Comparison of ENCODE assay signal across 8 mouse cellular contexts in the genomic region with DNA sequence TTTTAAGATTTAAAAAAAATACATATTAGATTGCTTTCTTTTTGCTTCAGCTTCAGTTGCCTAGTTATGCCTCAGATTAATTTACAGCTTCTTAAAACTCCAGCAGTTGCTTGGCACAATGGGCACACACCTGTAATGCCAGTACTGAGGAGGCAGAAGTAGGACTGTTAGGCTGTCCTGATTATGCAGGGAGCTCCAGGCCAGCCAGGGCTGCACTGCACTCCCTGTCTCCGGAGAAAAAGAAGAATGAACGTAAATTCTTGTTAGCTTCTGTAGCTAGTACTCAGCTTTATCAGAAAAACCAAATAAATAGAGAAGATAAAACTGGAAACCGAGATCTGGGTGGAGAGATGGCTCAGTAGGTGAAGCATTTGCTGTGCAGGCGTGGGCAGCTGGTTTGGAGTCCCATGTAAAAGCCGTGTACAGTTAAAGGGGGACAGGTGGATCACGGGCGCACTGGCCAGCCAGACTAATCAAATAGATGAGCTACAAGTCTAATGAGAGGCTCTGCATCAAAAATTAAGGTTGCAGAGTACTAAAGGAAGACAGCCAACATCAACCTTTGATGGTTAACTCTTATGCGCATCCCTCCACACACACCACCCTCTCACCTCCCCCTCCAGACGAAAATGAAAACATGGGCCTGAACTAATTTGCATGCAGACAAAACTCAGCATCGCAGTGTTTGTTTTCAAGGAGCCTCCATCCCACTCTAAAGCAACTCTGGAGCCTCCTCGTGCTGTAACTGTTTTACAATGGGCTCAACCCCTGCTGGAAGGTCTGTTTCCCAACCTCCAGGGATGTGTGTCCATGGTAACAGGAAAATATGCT. TPM values are rescaled to one million over a fixed set of nuclear protein-coding genes. Genes with fewer than 3 reads are reported as not detected.
A peak's percentile ranks its signal among the peaks of the same experiment; 100 is the strongest.
DNase-seq lines count a peak whose midpoint lies in the region; ATAC-seq and TF ChIP-seq lines count a peak whose summit lies in the region.

No protein-coding gene starts in this region.

- H3K9me3 ChIP-seq in forebrain, embryonic 10.5 days: no peaks in the 10 kb centered on the region
- no peaks in the 10 kb centered on the region for H3K9me3 ChIP-seq in limb, embryonic 14.5 days (ENCODE audit: control insufficient read depth, low read length)

- peak; percentile 80 for ATAC-seq in limb, embryonic 14.5 days (ENCODE audit: low FRiP score, low read depth)

- H3K27me3 ChIP-seq in forebrain, embryonic 10.5 days (ENCODE audit: poor library complexity, severe bottlenecking): 0 out of 2 replicates have a peak, but pooled peaks cover 5% of the 10 kb centered on the region
- no peaks in the 10 kb centered on the region for H3K27me3 ChIP-seq in limb, embryonic 14.5 days (ENCODE audit: control insufficient read depth, insufficient read depth, low read length)

- DNase-seq in heart, adult 18-20 months: peak; percentile 54 to 66
- DNase-seq in heart, adult 8-10 months (ENCODE audit: low spot score): no peak
- DNase-seq in A20 (ENCODE audit: low read depth, low spot score): peak; percentile 27
- DNase-seq in forebrain, embryonic 10.5 days (ENCODE audit: extremely low spot score, low spot score): peak; percentile 49
- DNase-seq in limb, embryonic 14.5 days (ENCODE audit: low spot score): peak; percentile 44
- DNase-seq in adrenal gland, adult 2 months: no peak
- no peak for DNase-seq in lung, postnatal 36 days
- no peak for DNase-seq in thymus, postnatal 14 days

- 37% methylated on average over 11 of the region's 11 CpGs for WGBS in forebrain, embryonic 10.5 days
- 42% methylated on average over 11 of the region's 11 CpGs for WGBS in limb, embryonic 14.5 days

- no peak overlapping the region for H3K9ac ChIP-seq in limb, embryonic 14.5 days (ENCODE audit: low read depth, low read length, severe bottlenecking)

- peak overlapping the region; percentile 28 for H3K4me3 ChIP-seq in forebrain, embryonic 10.5 days
- H3K4me3 ChIP-seq in limb, embryonic 14.5 days (replicated peaks; ENCODE audit: low read length): no peak overlapping the region

- H3K4me2 ChIP-seq in limb, embryonic 14.5 days (replicated peaks; ENCODE audit: low read depth, low read length, severe bottlenecking): no peak overlapping the region

- H3K36me3 ChIP-seq in forebrain, embryonic 10.5 days (replicated peaks): no peaks in the 10 kb centered on the region
- no peaks in the 10 kb centered on the region for H3K36me3 ChIP-seq in limb, embryonic 14.5 days (ENCODE audit: control insufficient read depth, insufficient read depth, low read length)

- H3K27ac ChIP-seq in forebrain, embryonic 10.5 days: peak overlapping the region; percentile 84
- H3K27ac ChIP-seq in limb, embryonic 14.5 days (replicated peaks; ENCODE audit: low read depth, low read length): no peak overlapping the region

- peaks cover 17% of the 10 kb centered on the region for H3K4me1 ChIP-seq in forebrain, embryonic 10.5 days
- H3K4me1 ChIP-seq in limb, embryonic 14.5 days (ENCODE audit: control insufficient read depth, insufficient read depth, low read length): peaks cover 4% of the 10 kb centered on the region; the same call in 1 of the 2 replicates

- TF ChIP-seq POLR2A in limb, embryonic 14.5 days (IDR thresholded peaks at IDR 0.05; ENCODE audit: borderline replicate concordance, extremely low read depth, insufficient read depth, insufficient read length): no peak

RNA-seq across cellular contexts. Expression of gene Tppp3, which starts 25.8 kb away (rescaled TPM):
- 10 to 100 TPM; 38.0 to 41.4 TPM for total RNA-seq in heart, adult 18-20 months (2021)
- total RNA-seq in heart, adult 8-10 months (2022): 10 to 100 TPM; 25.8 to 42.5 (median 34.9) TPM
- polyA plus RNA-seq in forebrain, embryonic 10.5 days (2016; fragmentation: Nextera tagmentation; extraction: Ambion mirVana): 23.3 and 23.9 TPM in 2 replicates
- 107 and 130 TPM in 2 replicates for polyA plus RNA-seq in limb, embryonic 14.5 days (2012; rRNA removed)
- polyA plus RNA-seq in limb, embryonic 14.5 days (2014; fragmentation: Nextera tagmentation; extraction: Ambion mirVana): 123 and 164 TPM in 2 replicates
- 10 to 100 TPM; 26.2 to 37.5 TPM for total RNA-seq in adrenal gland, adult 2 months (2021)
- polyA plus RNA-seq in adrenal gland, adult 2 months (2012; rRNA removed): 50.8 and 65.2 TPM in 2 replicates

RNA-seq across cellular contexts. Expression of gene Lrrc36, which starts 32.1 kb away (rescaled TPM):
- under 1 TPM; 0.27 to 0.64 TPM for total RNA-seq in heart, adult 18-20 months (2021)
- under 1 TPM; 0.19 to 0.56 (median 0.45) TPM for total RNA-seq in heart, adult 8-10 months (2022)
- polyA plus RNA-seq in forebrain, embryonic 10.5 days (2016; fragmentation: Nextera tagmentation; extraction: Ambion mirVana): 0.36 and 0.93 TPM in 2 replicates
- 0.84 and 1.0 TPM in 2 replicates for polyA plus RNA-seq in limb, embryonic 14.5 days (2012; rRNA removed)
- 0.58 and 0.62 TPM in 2 replicates for polyA plus RNA-seq in limb, embryonic 14.5 days (2014; fragmentation: Nextera tagmentation; extraction: Ambion mirVana)
- total RNA-seq in adrenal gland, adult 2 months (2021): 1 to 10 TPM; 2.7 to 3.0 TPM
- 1.3 and 1.5 TPM in 2 replicates for polyA plus RNA-seq in adrenal gland, adult 2 months (2012; rRNA removed)

RNA-seq across cellular contexts. Expression of gene Kctd19, which starts 32.2 kb away (rescaled TPM):
- not detected for total RNA-seq in heart, adult 18-20 months (2021)
- under 1 TPM in 3 of 4 experiments, not detected in 1; 0.11 to 0.31 (median 0.28) TPM for total RNA-seq in heart, adult 8-10 months (2022)
- polyA plus RNA-seq in forebrain, embryonic 10.5 days (2016; fragmentation: Nextera tagmentation; extraction: Ambion mirVana): not detected in 2 replicates
- 0.04 TPM in 1 of 2 replicates, not detected in the other for polyA plus RNA-seq in limb, embryonic 14.5 days (2012; rRNA removed)
- 0.18 TPM in 1 of 2 replicates, not detected in the other for polyA plus RNA-seq in limb, embryonic 14.5 days (2014; fragmentation: Nextera tagmentation; extraction: Ambion mirVana)
- total RNA-seq in adrenal gland, adult 2 months (2021): not detected
- 0.03 and 0.11 TPM in 2 replicates for polyA plus RNA-seq in adrenal gland, adult 2 months (2012; rRNA removed)

RNA-seq across cellular contexts. Expression of gene Zdhhc1, which starts 51.2 kb away (rescaled TPM):
- 10 to 100 TPM; 12.5 to 14.2 TPM for total RNA-seq in heart, adult 18-20 months (2021)
- total RNA-seq in heart, adult 8-10 months (2022): 10 to 100 TPM; 13.0 to 15.3 (median 13.5) TPM
- 12.9 and 18.5 TPM in 2 replicates for polyA plus RNA-seq in forebrain, embryonic 10.5 days (2016; fragmentation: Nextera tagmentation; extraction: Ambion mirVana)
- polyA plus RNA-seq in limb, embryonic 14.5 days (2012; rRNA removed): 72.3 and 90.2 TPM in 2 replicates
- 36.8 and 42.9 TPM in 2 replicates for polyA plus RNA-seq in limb, embryonic 14.5 days (2014; fragmentation: Nextera tagmentation; extraction: Ambion mirVana)
- 10 to 100 TPM; 13.8 to 19.2 TPM for total RNA-seq in adrenal gland, adult 2 months (2021)
- 53.3 and 62.5 TPM in 2 replicates for polyA plus RNA-seq in adrenal gland, adult 2 months (2012; rRNA removed)

Comparison
In these comparisons a context has a peak if more than half of its experiments do, and no peak if none do; other contexts are left out.
1. DNase-seq: peak in heart, adult 18-20 months (2 of 2), A20 (single experiment), forebrain, embryonic 10.5 days (single experiment) and limb, embryonic 14.5 days (single experiment); none in heart, adult 8-10 months (single experiment), adrenal gland, adult 2 months (single experiment), lung, postnatal 36 days (single experiment) and thymus, postnatal 14 days (single experiment).